Mouse (Mus musculus) layer of hippocampus, adult 18-20 months (tissue): ENCODE measurements around the gene Grm4. TPM values are rescaled to one million over a fixed set of nuclear protein-coding genes. Genes with fewer than 3 reads are reported as not detected.
"Not testable (repeated sequence)": the region's sequence is repeated elsewhere in the genome, so short reads cannot be mapped to it uniquely, and the experiment has no call there.

Experiments
- DNase-seq, 2 experiments: peaks; one replicate each; pipeline ENCODE4 v3.0.0; 2022; ENCODE audit warnings: low spot score in 2 of 2
- total RNA-seq, 2 experiments: library from RNA; stranded (reverse); gene quantifications; 2 replicates each; pipeline ENCODE4 v1.2.3; 2021

Gene Grm4
- total RNA-seq, 2 experiments from 2014 or later: 9.2 to 12.8 TPM

- no peak for DNase-seq
These were observed 115.7 kb downstream of the Grm4 start for GRCm38 (mm10) chr17:27405376-27406024.

DNA sequence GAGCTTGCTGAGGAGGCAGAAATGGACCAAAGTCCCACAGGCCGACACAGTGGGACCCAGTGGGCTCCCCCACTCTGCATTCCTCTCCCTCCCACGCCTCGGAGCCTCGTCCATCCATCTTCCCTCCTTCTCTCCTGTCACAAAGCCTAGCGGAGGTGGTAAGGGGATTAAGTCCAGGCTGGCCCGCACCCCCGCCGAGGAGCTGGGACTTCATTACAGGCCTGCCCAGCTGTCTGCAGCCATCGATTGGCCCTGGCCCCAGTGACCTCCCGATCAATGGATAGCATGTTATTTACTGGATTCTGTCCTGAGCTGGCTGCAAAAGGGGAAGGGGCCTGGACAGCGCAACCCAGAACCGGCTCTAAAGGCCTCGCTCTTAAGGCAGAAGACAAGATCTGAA lies 120.0 kb downstream of the Grm4 start:
- no peak for DNase-seq

GRCm38 (mm10) chr17:27393931-27394330 lies 127.3 kb downstream of the Grm4 start:
- DNase-seq: no peak

GRCm38 (mm10) chr17:27393432-27393831 lies 127.8 kb downstream of the Grm4 start:
- no peak for DNase-seq

DNA sequence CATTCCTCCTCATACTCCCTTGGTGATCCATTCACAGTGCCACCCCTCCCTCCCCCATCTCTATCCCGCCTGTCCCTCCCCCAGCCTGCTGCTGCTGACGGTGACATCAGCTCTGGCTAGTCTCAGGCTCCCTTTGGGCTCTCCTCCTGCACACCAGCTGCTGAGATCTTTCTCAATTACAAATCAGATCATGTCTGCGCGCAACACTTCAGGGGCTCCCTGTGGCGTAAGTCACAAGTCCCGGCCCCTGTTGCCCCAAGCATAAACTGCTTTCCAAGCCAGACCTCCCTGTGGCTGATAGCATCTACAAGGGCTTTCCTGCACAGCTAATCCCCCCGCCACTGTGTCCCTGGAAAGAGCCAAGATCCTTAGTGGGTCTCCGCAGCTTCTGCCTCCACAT lies 128.3 kb downstream of the Grm4 start:
- DNase-seq: peak; percentile 13 to 45

DNA sequence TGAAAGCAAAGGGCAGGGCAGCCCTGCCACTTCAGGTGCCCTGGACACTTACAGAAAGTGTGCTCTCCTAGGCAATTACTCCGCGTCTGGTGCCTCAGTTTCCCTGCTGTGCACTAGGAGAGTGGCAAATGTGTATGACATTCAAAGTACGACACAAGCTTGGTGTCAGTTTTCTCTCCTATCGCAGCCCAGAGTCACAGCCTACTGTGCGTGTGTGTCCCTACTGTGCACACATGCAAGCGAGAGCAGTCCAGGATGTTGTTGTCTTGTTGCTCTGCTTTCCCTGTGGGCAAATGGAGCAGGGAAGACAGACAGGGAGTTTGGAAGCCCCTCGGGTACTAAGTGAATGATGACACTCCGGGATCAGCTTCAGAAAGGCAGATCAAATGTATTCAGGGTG lies 131.2 kb downstream of the Grm4 start:
- no peak for DNase-seq

DNA sequence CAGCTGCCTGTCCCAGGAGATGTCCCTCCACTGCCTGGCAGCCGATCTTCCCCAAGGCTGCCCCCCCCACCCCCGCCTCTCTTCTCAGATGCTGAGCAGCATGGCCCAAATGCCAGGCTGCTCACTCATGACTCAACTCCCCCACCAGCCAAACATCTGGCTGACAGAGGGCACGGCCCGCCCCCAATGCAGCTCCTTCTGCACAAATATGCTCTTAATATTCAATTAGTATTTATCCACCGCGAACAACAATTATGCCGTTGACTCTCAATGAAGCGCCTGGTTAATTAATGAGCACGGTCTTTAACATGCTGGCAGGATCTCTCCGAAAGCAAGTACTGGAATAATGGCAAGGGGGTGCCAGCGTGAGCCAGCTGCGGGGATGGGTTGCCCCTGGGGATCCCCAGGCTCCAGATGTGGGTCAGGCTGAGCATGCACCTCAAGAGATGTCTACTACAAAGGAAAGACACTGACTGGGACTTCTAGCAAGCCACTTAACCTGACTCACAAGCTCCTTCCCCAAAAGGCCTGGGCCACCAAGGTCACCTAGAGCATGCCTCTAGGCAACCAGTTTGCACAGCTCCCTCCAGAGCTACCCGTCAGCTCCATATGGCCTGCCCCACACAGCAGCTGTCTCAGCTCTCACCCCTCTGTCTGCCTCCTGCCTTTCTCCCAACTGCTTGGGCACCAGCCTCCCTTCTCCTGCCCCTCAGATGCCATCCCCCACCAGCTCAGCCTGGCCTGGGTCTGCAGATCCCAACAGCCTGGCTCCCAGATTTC lies 131.8 kb downstream of the Grm4 start:
- DNase-seq: peak in 1 of 2 experiments; percentile 27

DNA sequence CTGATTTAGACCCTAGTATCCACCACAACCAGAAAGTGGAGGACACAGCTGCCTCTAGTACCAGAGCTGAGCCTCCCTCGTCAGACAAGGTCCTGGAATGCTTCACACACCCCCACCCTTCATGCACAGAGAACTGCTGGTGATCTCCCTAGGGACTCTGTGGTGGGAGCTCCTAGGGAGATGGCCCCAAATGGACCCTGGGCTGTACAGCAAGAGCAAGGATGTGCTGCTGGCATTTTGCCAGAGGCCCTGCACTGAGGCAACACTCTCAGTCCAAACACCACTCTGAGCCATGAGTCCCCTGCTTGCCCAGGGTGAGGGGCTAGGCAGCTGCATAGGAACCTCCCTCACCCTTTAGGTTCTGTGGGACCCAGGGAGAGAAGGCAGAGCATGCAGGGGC lies 134.8 kb downstream of the Grm4 start:
- DNase-seq: no peak

DNA sequence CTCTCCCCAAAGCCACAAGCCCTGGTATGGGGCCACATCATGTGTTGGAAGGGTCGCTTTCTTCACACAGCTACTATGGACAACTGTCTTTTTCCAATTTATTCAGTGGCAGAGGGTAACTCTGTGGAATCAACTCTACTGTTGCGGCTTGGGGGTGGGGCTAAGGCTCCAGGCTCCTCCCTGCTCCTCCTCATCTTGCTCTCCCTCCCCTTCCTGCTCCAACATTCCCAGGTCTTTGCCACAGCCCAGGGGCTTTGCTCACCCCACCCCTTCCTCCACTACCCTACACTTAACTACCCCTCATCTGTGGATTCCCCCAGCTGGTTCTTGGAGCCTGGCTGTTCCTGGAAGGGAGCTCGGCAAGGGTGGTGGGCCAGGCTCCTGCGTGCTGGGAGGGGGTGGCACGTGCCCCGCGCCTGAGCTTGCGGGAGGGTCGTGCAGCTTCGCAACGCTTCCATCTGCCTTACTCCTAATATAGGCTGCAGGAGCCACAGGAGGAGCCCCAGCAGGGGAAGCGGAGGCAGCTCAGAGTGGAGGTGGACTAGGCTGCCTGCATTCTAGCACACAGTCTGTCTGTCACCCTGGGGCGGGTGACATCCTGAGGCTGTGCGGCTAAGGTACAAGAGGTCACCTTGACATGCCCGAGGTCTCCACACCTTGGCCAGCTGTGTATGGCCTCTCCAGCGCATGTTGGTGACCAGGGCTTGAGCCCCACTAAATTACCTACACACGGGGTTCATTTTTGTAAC lies 135.5 kb downstream of the Grm4 start:
- DNase-seq: peak; percentile 30 to 50

- peak in 1 of 2 experiments; percentile 9 for DNase-seq
These were observed 138.3 kb downstream of the Grm4 start for GRCm38 (mm10) chr17:27382916-27383315.

- not testable (repeated sequence) for DNase-seq
These were observed 140.2 kb downstream of the Grm4 start for GRCm38 (mm10) chr17:27380911-27381459.

- DNase-seq: no peak
These were observed 142.2 kb downstream of the Grm4 start for GRCm38 (mm10) chr17:27378977-27379376.

GRCm38 (mm10) chr17:27377151-27377550 lies 144.1 kb downstream of the Grm4 start:
- DNase-seq: no peak

- no peak for DNase-seq
These were observed 145.7 kb downstream of the Grm4 start for GRCm38 (mm10) chr17:27375551-27375950.

Other genes with a start within 250 kb of the Grm4 start
- 10 to 100 TPM; 42.1 to 44.6 TPM for gene Hmga1, start 35.1 kb upstream of the Grm4 start, total RNA-seq
- 10 to 100 TPM; 66.6 to 67.1 TPM for gene AI413582, start 44.4 kb upstream of the Grm4 start, total RNA-seq
- 100 to 1,000 TPM; 521 to 525 TPM for gene Nudt3, start 102.1 kb upstream of the Grm4 start, total RNA-seq
- 1 to 10 TPM in 1 of 2 experiments, not detected in 1; 1.9 TPM for gene RPS10-NUDT3, start 113.8 kb upstream of the Grm4 start, total RNA-seq
- gene Rps10, start 115.3 kb upstream of the Grm4 start, total RNA-seq: 100 to 1,000 TPM; 526 to 527 TPM
- gene Pacsin1, start 134.1 kb upstream of the Grm4 start, total RNA-seq: 100 to 1,000 TPM; 339 to 340 TPM
- gene Spdef, start 207.6 kb upstream of the Grm4 start, total RNA-seq: not detected